In the genomic region with DNA sequence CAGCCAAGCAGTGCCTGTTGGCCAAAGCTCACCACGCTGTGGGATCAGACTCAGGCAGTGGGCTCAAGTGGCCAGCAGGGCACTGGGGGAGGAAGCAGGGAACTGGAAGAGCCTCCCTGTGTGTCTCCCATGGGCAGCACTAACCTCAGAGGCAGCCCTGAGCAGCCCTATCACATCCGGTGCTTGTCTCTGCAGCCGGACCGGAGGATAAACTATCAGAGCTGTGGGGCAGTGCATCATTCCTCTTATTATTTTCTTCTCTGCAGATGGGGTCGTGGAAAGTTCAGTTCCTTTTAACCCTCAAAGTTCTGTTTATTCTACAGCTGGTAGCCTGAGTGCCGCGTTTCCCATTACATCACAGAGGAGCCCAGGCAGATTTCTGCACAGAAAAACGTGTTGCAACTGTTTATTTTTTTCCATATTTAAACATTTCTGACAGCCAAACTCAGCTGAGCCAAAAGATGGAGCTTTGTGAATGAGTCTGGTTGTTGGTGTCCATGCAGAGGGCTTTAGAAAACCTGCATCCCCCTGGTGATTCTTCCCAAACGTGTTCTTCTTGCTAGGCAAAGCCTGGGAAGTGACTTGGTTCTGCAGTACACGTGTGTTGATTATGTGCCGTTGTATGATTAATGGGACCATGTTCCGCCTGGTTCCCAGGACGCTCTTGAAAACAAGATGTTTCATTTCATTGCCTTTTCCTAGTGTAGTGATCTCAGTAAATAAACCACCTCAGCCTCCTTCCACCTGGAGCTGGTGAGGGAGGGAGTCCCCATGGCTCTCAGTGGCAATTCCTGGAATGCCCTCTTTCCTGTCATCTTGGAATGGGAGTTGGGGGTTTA, we compare ENCODE assay signal across 8 mouse cellular contexts.
DNase-seq lines count a peak whose midpoint lies in the region; ATAC-seq and TF ChIP-seq lines count a peak whose summit lies in the region.

No protein-coding gene starts in this region.

- ATAC-seq in heart, embryonic 11.5 days (replicated peaks; ENCODE audit: insufficient number of reproducible peaks, low FRiP score, low TSS enrichment): peak; percentile 77
- ATAC-seq in kidney, embryonic 16.5 days (ENCODE audit: low FRiP score, low TSS enrichment): peak; percentile 78
- ATAC-seq in lung, postnatal 0 days: peak; percentile 71
- ATAC-seq in forebrain, embryonic 16.5 days: no peak

- H3K4me1 ChIP-seq in heart, embryonic 11.5 days (ENCODE audit: control insufficient read depth, insufficient read depth, low read length): peaks cover 40% of the 10 kb centered on the region
- peaks cover 73% of the 10 kb centered on the region for H3K4me1 ChIP-seq in kidney, embryonic 16.5 days (ENCODE audit: insufficient read depth, low read length)
- peaks cover 50% of the 10 kb centered on the region; the same call in 1 of the 2 replicates for H3K4me1 ChIP-seq in lung, postnatal 0 days (ENCODE audit: insufficient read depth, low read depth, low read length)
- H3K4me1 ChIP-seq in forebrain, embryonic 16.5 days (replicated peaks; ENCODE audit: control insufficient read depth, insufficient read depth, low read length): peaks cover 14% of the 10 kb centered on the region; the same call in 1 of the 2 replicates

- H3K9me3 ChIP-seq in heart, embryonic 11.5 days (replicated peaks; ENCODE audit: control insufficient read depth, low read length): no peaks in the 10 kb centered on the region
- H3K9me3 ChIP-seq in kidney, embryonic 16.5 days (ENCODE audit: low read length): no peaks in the 10 kb centered on the region
- H3K9me3 ChIP-seq in lung, postnatal 0 days (ENCODE audit: low read length): no peaks in the 10 kb centered on the region
- H3K9me3 ChIP-seq in forebrain, embryonic 16.5 days (ENCODE audit: control insufficient read depth, low read length): no peaks in the 10 kb centered on the region

- H3K36me3 ChIP-seq in heart, embryonic 11.5 days (ENCODE audit: control insufficient read depth, insufficient read depth, low read length): no peaks in the 10 kb centered on the region; the same call in 1 of the 2 replicates
- no peaks in the 10 kb centered on the region for H3K36me3 ChIP-seq in kidney, embryonic 16.5 days (ENCODE audit: insufficient read depth, low read length)
- no peaks in the 10 kb centered on the region for H3K36me3 ChIP-seq in lung, postnatal 0 days (ENCODE audit: insufficient read depth, low read length)
- H3K36me3 ChIP-seq in forebrain, embryonic 16.5 days (ENCODE audit: control insufficient read depth, insufficient read depth): no peaks in the 10 kb centered on the region

- peak; percentile 60 for TF ChIP-seq CTCF in lung, postnatal 0 days (IDR thresholded peaks at IDR 0.05)

- TF ChIP-seq EP300 in lung, postnatal 0 days (IDR thresholded peaks at IDR 0.05): peak; percentile 89

- H3K4me3 ChIP-seq in heart, embryonic 11.5 days (ENCODE audit: low read depth, low read length): no peak overlapping the region
- no peak overlapping the region for H3K4me3 ChIP-seq in kidney, embryonic 16.5 days (ENCODE audit: low read length)
- H3K4me3 ChIP-seq in lung, postnatal 0 days (ENCODE audit: low read depth, low read length): no peak overlapping the region
- H3K4me3 ChIP-seq in forebrain, embryonic 16.5 days (replicated peaks; ENCODE audit: low read length): no peak overlapping the region

- no peak overlapping the region for H3K9ac ChIP-seq in heart, embryonic 11.5 days (ENCODE audit: low read depth, low read length)
- peak overlapping the region; percentile 54 for H3K9ac ChIP-seq in kidney, embryonic 16.5 days (replicated peaks; ENCODE audit: low read length)
- H3K9ac ChIP-seq in lung, postnatal 0 days (replicated peaks; ENCODE audit: low read depth): no peak overlapping the region
- H3K9ac ChIP-seq in forebrain, embryonic 16.5 days (replicated peaks; ENCODE audit: low read depth, low read length): no peak overlapping the region

- intact Hi-C loops in left cerebral cortex, postnatal 14 days (cut with DNase I): no loop called here

- no peaks in the 10 kb centered on the region for H3K27me3 ChIP-seq in heart, embryonic 11.5 days (ENCODE audit: control insufficient read depth, insufficient read depth, low read length)
- no peaks in the 10 kb centered on the region for H3K27me3 ChIP-seq in kidney, embryonic 16.5 days (ENCODE audit: insufficient read depth, low read length)
- no peaks in the 10 kb centered on the region for H3K27me3 ChIP-seq in lung, postnatal 0 days (replicated peaks; ENCODE audit: insufficient read depth, low read length)
- no peaks in the 10 kb centered on the region for H3K27me3 ChIP-seq in forebrain, embryonic 16.5 days (replicated peaks; ENCODE audit: control insufficient read depth, insufficient read depth, low read length)

- peak overlapping the region; percentile 88 for H3K27ac ChIP-seq in heart, embryonic 11.5 days (ENCODE audit: low read depth, low read length)
- H3K27ac ChIP-seq in kidney, embryonic 16.5 days (ENCODE audit: low read length): peak overlapping the region; percentile 98
- peak overlapping the region; percentile 63 for H3K27ac ChIP-seq in lung, postnatal 0 days (ENCODE audit: low read length)
- no peak overlapping the region for H3K27ac ChIP-seq in forebrain, embryonic 16.5 days (ENCODE audit: low read length)

- H3K4me2 ChIP-seq in heart, embryonic 11.5 days: peak overlapping the region; percentile 10; the same call in 1 of the 2 replicates
- H3K4me2 ChIP-seq in kidney, embryonic 16.5 days (replicated peaks; ENCODE audit: low read depth, low read length): no peak overlapping the region
- no peak overlapping the region for H3K4me2 ChIP-seq in lung, postnatal 0 days (replicated peaks; ENCODE audit: low read depth, low read length)
- no peak overlapping the region for H3K4me2 ChIP-seq in forebrain, embryonic 16.5 days (ENCODE audit: low read length)

- DNase-seq in ovary, postnatal 36 days (ENCODE audit: low spot score): peak; percentile 36
- DNase-seq in ovary, postnatal 14 days (ENCODE audit: low spot score): no peak
- peak; percentile 93 for DNase-seq in lung, postnatal 0 days (ENCODE audit: low spot score)
- DNase-seq in thymus, adult 18-20 months: no peak
- no peak for DNase-seq in left cerebral cortex, postnatal 14 days (ENCODE audit: low spot score in 2 of 2)

- WGBS in heart, embryonic 11.5 days (ENCODE audit: insufficient replicate concordance): 41% methylated on average over 13 of the region's 13 CpGs
- 8% methylated on average over 13 of the region's 13 CpGs for WGBS in kidney, embryonic 16.5 days
- WGBS in lung, postnatal 0 days: 13% methylated on average over 13 of the region's 13 CpGs
- 75% methylated on average over 13 of the region's 13 CpGs for WGBS in forebrain, embryonic 16.5 days

Comparison
In these comparisons a context has a peak if more than half of its experiments do, and no peak if none do; other contexts are left out.
1. DNase-seq: peak in ovary, postnatal 36 days (single experiment) and lung, postnatal 0 days (single experiment); none in ovary, postnatal 14 days (single experiment), thymus, adult 18-20 months (0 of 2) and left cerebral cortex, postnatal 14 days (0 of 2).